Mouse (Mus musculus) bone marrow, adult 2 months (tissue): Measurements from ENCODE around the gene Arglu1. TPM values are rescaled to one million over a fixed set of nuclear protein-coding genes. Genes with fewer than 3 reads are reported as not detected.

Source experiments
- H3K27ac ChIP-seq: fragments of 200-500 bp; 2 replicates; pipeline ENCODE4 v1.5.1; 2012; ENCODE audit warnings: low read depth, mild to moderate bottlenecking, control low read depth, inconsistent platforms, low read length; ENCODE audit not compliant: control insufficient read depth, poor library complexity, insufficient read depth
- H3K4me1 ChIP-seq: fragments of 200-500 bp; 2 replicates; pipeline ENCODE4 v1.6.1; 2011; ENCODE audit warnings: low read length; ENCODE audit not compliant: control insufficient read depth, insufficient read depth
- H3K4me3 ChIP-seq: fragments of 200-500 bp; replicated peaks from 2 replicates; pipeline ENCODE3; 2011; ENCODE audit warnings: mild to moderate bottlenecking, low read depth, low read length, control low read depth; ENCODE audit not compliant: control insufficient read depth
- CTCF ChIP-seq: fragments of 200-500 bp; IDR thresholded peaks from 2 replicates; pipeline ENCODE4 v1.5.1; 2011; ENCODE audit warnings: low read length, control low read depth; ENCODE audit not compliant: control insufficient read depth, insufficient read depth
- POLR2A ChIP-seq: fragments of 200-500 bp; IDR thresholded peaks from 2 replicates; pipeline ENCODE4 v1.6.1; 2011; ENCODE audit warnings: low read depth, mild to moderate bottlenecking, control low read depth, low read length, borderline replicate concordance; ENCODE audit not compliant: control insufficient read depth
- WGBS: fragments of 180-500 bp; shearing (Covaris S2); methylation state at CpG from one replicate; pipeline ENCODE4 v1.1.7; 2018; 5-methylcytosine and 5-hydroxymethylcytosine counted together
- polyA plus RNA-seq: library from polyadenylated mRNA; stranded (reverse); fragments of >200 nt; gene quantifications from 2 replicates; pipeline ENCODE4 v1.2.4, GENCODE M21; 2011; ENCODE audit warnings: low replicate concordance; ENCODE audit not compliant: missing spikeins, insufficient read depth, insufficient read length

The Arglu1 gene
- polyA plus RNA-seq, 1 experiment: 172 TPM

- Histone ChIP-seq H3K4me1 (no peaks in the 10 kb centered on the region), H3K27ac (no peak overlapping the region), H3K4me3 (no peak overlapping the region)
- 85% methylated on average over 10 of the region's 10 CpGs for WGBS
- no peak for TF ChIP-seq POLR2A
Measured at GRCm38 (mm10) chr8:8700821-8701220, 10.5 kb upstream of the Arglu1 start.

GRCm38 (mm10) chr8:8700229-8700628 is 9.9 kb upstream of the Arglu1 start:
- 72% methylated on average over 4 of the region's 4 CpGs for WGBS
- no peak overlapping the region for H3K27ac ChIP-seq
- H3K4me1 ChIP-seq: no peaks in the 10 kb centered on the region
- no peak overlapping the region for H3K4me3 ChIP-seq
- TF ChIP-seq CTCF (no peak), POLR2A (no peak)

- under 1% methylated on average over 68 of the region's 68 CpGs for WGBS
- Histone ChIP-seq H3K4me3 (peak overlapping the region; percentile 100), H3K4me1 (peaks cover 1% of the 10 kb centered on the region; the same call in 1 of the 2 replicates), H3K27ac (peak overlapping the region; percentile 95)
- TF ChIP-seq CTCF: no peak
- TF ChIP-seq POLR2A: peak; percentile 29; the same call in 1 of the 2 replicates
Measured at GRCm38 (mm10) chr8:8689454-8690145, 721 bp downstream of the Arglu1 start.

GRCm38 (mm10) chr8:8688823-8689453 is 1.4 kb downstream of the Arglu1 start:
- 2% methylated on average over 9 of the region's 9 CpGs for WGBS
- peak overlapping the region; percentile 100 for H3K4me3 ChIP-seq
- H3K4me1 ChIP-seq: peaks cover 1% of the 10 kb centered on the region; the same call in 1 of the 2 replicates
- H3K27ac ChIP-seq: no peak overlapping the region; the same call in 1 of the 2 replicates
- TF ChIP-seq CTCF: no peak

GRCm38 (mm10) chr8:8685517-8685916 is 4.8 kb downstream of the Arglu1 start:
- TF ChIP-seq CTCF: no peak
- TF ChIP-seq POLR2A: no peak
- no peak overlapping the region for H3K27ac ChIP-seq
- H3K4me1 ChIP-seq: peaks cover 1% of the 10 kb centered on the region; the same call in 1 of the 2 replicates
- H3K4me3 ChIP-seq: no peak overlapping the region
- WGBS: 26% methylated on average over 2 of the region's 2 CpGs

- WGBS: 87% methylated on average over 3 of the region's 3 CpGs
- Histone ChIP-seq H3K4me1 (no peaks in the 10 kb centered on the region; the same call in 1 of the 2 replicates), H3K27ac (no peak overlapping the region), H3K4me3 (no peak overlapping the region)
- no peak for TF ChIP-seq CTCF
- TF ChIP-seq POLR2A: no peak
Measured at GRCm38 (mm10) chr8:8682697-8683096, 7.6 kb downstream of the Arglu1 start.

- TF ChIP-seq POLR2A (no peak), CTCF (no peak)
- 89% methylated on average over 3 of the region's 3 CpGs for WGBS
- no peaks in the 10 kb centered on the region for H3K4me1 ChIP-seq
- no peak overlapping the region for H3K4me3 ChIP-seq
- H3K27ac ChIP-seq: no peak overlapping the region
Measured at GRCm38 (mm10) chr8:8678236-8678635, 12.1 kb downstream of the Arglu1 start.

GRCm38 (mm10) chr8:8674864-8675263 is 15.5 kb downstream of the Arglu1 start:
- no peak overlapping the region for H3K27ac ChIP-seq
- H3K4me3 ChIP-seq: no peak overlapping the region
- WGBS: 85% methylated on average over 5 of the region's 5 CpGs
- no peak for TF ChIP-seq POLR2A
- no peaks in the 10 kb centered on the region for H3K4me1 ChIP-seq
